Comparison of ENCODE assay signal across 31 mouse cellular contexts in the genomic region with DNA sequence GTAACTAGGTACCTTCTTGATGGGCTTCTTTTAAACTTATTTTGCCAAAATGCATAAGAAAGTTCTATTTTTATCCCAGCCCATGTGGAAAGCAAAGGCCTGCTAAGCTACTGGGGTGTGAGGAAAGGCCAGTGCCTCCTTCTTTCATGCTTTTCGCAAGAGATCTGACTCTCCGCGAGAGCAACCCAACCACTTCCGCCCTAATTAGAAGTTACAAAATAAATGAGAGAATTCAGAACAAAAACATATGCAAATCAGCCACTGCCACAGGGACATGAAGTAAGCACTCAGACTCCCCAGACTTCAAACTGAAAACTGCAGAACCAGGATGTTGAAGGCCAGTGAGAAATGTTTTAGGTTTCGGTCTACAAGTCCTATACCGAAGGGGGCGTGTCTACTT.
DNase-seq lines count a peak whose midpoint lies in the region; ATAC-seq lines count a peak whose summit lies in the region.
"Had no signal": no experiment of that assay in that cellular context is flagged by ENCODE, and none has a peak within 500 bp of the region (broad histone marks: within the 10 kb centered on the region; RNA-seq: fewer than 3 reads in every experiment).

No protein-coding gene starts in this region.

- no peaks in the 10 kb centered on the region for H3K27me3 ChIP-seq in forebrain, embryonic 14.5 days (replicated peaks; ENCODE audit: control insufficient read depth, insufficient read depth, low read length)
- H3K27me3 ChIP-seq in forebrain, embryonic 15.5 days: no peaks in the 10 kb centered on the region
- H3K27me3 ChIP-seq: forebrain, embryonic 13.5 days; hindbrain, embryonic 15.5 days; intestine, embryonic 15.5 days; limb, embryonic 15.5 days; liver, embryonic 13.5 days had no signal

- H3K27ac ChIP-seq in forebrain, embryonic 14.5 days (ENCODE audit: low read depth, low read length): no peak overlapping the region
- no peak overlapping the region for H3K27ac ChIP-seq in forebrain, embryonic 15.5 days (replicated peaks)
- H3K27ac ChIP-seq: forebrain, embryonic 13.5 days; gastrocnemius, adult 2 months; hindbrain, embryonic 10.5 days; hindbrain, embryonic 15.5 days; intestine, embryonic 15.5 days; kidney, postnatal 0 days; limb, embryonic 10.5 days; limb, embryonic 15.5 days; liver, embryonic 13.5 days; stomach, postnatal 0 days had no signal

- DNase-seq in forebrain, embryonic 14.5 days (ENCODE audit: low spot score): peak; percentile 8
- DNase-seq in left cerebral cortex, adult 8-10 months (ENCODE audit: low spot score in 2 of 2): no peak
- no peak for DNase-seq in thymus, postnatal 0 days (ENCODE audit: low spot score)
- DNase-seq: adrenal gland, postnatal 25 days; cerebellum, adult 18-20 months; cerebellum, postnatal 10 days; gastrocnemius, adult 2 months; heart, postnatal 14 days; kidney, adult 8-10 months; kidney, postnatal 4 days; layer of hippocampus, postnatal 36 days; liver, embryonic 13.5 days; lung, adult 18-20 months; lung, postnatal 4 days; midbrain, embryonic 14.5 days; spleen, adult 18-20 months; thymus, adult 2 months had no signal

- H3K4me3 ChIP-seq in forebrain, embryonic 14.5 days (ENCODE audit: low read depth, low read length): no peak overlapping the region
- no peak overlapping the region for H3K4me3 ChIP-seq in forebrain, embryonic 15.5 days
- H3K4me3 ChIP-seq: forebrain, embryonic 13.5 days; gastrocnemius, adult 2 months; hindbrain, embryonic 10.5 days; hindbrain, embryonic 15.5 days; intestine, embryonic 15.5 days; limb, embryonic 10.5 days; limb, embryonic 15.5 days; liver, embryonic 13.5 days had no signal

- ATAC-seq in forebrain, embryonic 14.5 days: no peak
- no peak for ATAC-seq in forebrain, embryonic 15.5 days (replicated peaks)
- ATAC-seq in common myeloid progenitor, adult 5-6 weeks (replicated peaks; ENCODE audit: low read depth, poor library complexity, severe bottlenecking): peak; percentile 50; the same call in 1 of the 2 replicates
- ATAC-seq in megakaryocyte progenitor cell, adult 5-6 weeks (replicated peaks; ENCODE audit: poor library complexity): peak; percentile 77
- no peak for ATAC-seq in erythroblast, adult 5-6 weeks (replicated peaks; ENCODE audit: low FRiP score, poor library complexity, severe bottlenecking)
- ATAC-seq: forebrain, embryonic 13.5 days; intestine, embryonic 15.5 days; lung, postnatal 0 days had no signal

- H3K9me3 ChIP-seq in forebrain, embryonic 14.5 days (replicated peaks; ENCODE audit: control insufficient read depth, low read length): no peaks in the 10 kb centered on the region
- H3K9me3 ChIP-seq in forebrain, embryonic 15.5 days: no peaks in the 10 kb centered on the region
- H3K9me3 ChIP-seq: forebrain, embryonic 13.5 days; G1E; hindbrain, embryonic 10.5 days; hindbrain, embryonic 15.5 days; intestine, embryonic 15.5 days; limb, embryonic 10.5 days; limb, embryonic 15.5 days; liver, embryonic 13.5 days had no signal

- H3K4me2 ChIP-seq in forebrain, embryonic 14.5 days (ENCODE audit: low read length): no peak overlapping the region
- H3K4me2 ChIP-seq in forebrain, embryonic 15.5 days (replicated peaks): no peak overlapping the region
- H3K4me2 ChIP-seq: forebrain, embryonic 13.5 days; hindbrain, embryonic 15.5 days; intestine, embryonic 15.5 days; limb, embryonic 15.5 days; liver, embryonic 13.5 days had no signal

- H3K9ac ChIP-seq in forebrain, embryonic 14.5 days (ENCODE audit: low read length): no peak overlapping the region
- H3K9ac ChIP-seq in forebrain, embryonic 15.5 days (replicated peaks): no peak overlapping the region
- H3K9ac ChIP-seq: forebrain, embryonic 13.5 days; hindbrain, embryonic 15.5 days; intestine, embryonic 15.5 days; limb, embryonic 15.5 days; liver, embryonic 13.5 days had no signal

- 70% methylated on average over 7 of the region's 7 CpGs for WGBS in forebrain, embryonic 14.5 days
- WGBS in forebrain, embryonic 15.5 days: 64% methylated on average over 7 of the region's 7 CpGs

- H3K4me1 ChIP-seq in forebrain, embryonic 14.5 days (ENCODE audit: control insufficient read depth, insufficient read depth, low read length): no peaks in the 10 kb centered on the region
- no peaks in the 10 kb centered on the region for H3K4me1 ChIP-seq in forebrain, embryonic 15.5 days
- H3K4me1 ChIP-seq: forebrain, embryonic 13.5 days; hindbrain, embryonic 10.5 days; hindbrain, embryonic 15.5 days; intestine, embryonic 15.5 days; limb, embryonic 10.5 days; limb, embryonic 15.5 days; liver, embryonic 13.5 days had no signal

- H3K36me3 ChIP-seq in forebrain, embryonic 14.5 days (ENCODE audit: control insufficient read depth, insufficient read depth, low read length): no peaks in the 10 kb centered on the region
- no peaks in the 10 kb centered on the region for H3K36me3 ChIP-seq in forebrain, embryonic 15.5 days
- H3K36me3 ChIP-seq: G1E; hindbrain, embryonic 10.5 days; hindbrain, embryonic 15.5 days; intestine, embryonic 15.5 days; limb, embryonic 10.5 days; limb, embryonic 15.5 days; liver, embryonic 13.5 days had no signal

Comparison
In these comparisons a context has a peak if more than half of its experiments do, and no peak if none do; other contexts are left out.
1. ATAC-seq: peak in common myeloid progenitor, adult 5-6 weeks (single experiment) and megakaryocyte progenitor cell, adult 5-6 weeks (single experiment); none in forebrain, embryonic 14.5 days (single experiment), forebrain, embryonic 15.5 days (single experiment) and erythroblast, adult 5-6 weeks (single experiment).